Comparison of ENCODE assay signal across 10 mouse cellular contexts in genomic region chr1:135755287-135755686, GRCm38 (mm10). TPM values are rescaled to one million over a fixed set of nuclear protein-coding genes. Genes with fewer than 3 reads are reported as not detected.
DNase-seq lines count a peak whose midpoint lies in the region; ATAC-seq and TF ChIP-seq lines count a peak whose summit lies in the region.
"Had no signal": no experiment of that assay in that cellular context is flagged by ENCODE, and none has a peak within 500 bp of the region (broad histone marks: within the 10 kb centered on the region; RNA-seq: fewer than 3 reads in every experiment).

No protein-coding gene starts in this region.

- no peak for TF ChIP-seq EP300 in stomach, postnatal 0 days (optimal IDR thresholded peaks at IDR 0.05)

- intact Hi-C loops in heart, postnatal 36 days (cut with DNase I) = no loop called here

- peaks cover 5% of the 10 kb centered on the region for H3K4me1 ChIP-seq in lung, adult 2 months (ENCODE audit: control insufficient read depth, insufficient read depth, low read length)
- H3K4me1 ChIP-seq in stomach, postnatal 0 days (replicated peaks; ENCODE audit: control insufficient read depth, insufficient read depth) = no peaks in the 10 kb centered on the region
- H3K4me1 ChIP-seq in midbrain, embryonic 16.5 days (ENCODE audit: control insufficient read depth, insufficient read depth, low read length) = no peaks in the 10 kb centered on the region
- H3K4me1 ChIP-seq: liver, embryonic 15.5 days had no signal

- peaks cover 16% of the 10 kb centered on the region for H3K36me3 ChIP-seq in stomach, postnatal 0 days (ENCODE audit: control insufficient read depth, insufficient read depth, low read length)
- H3K36me3 ChIP-seq in midbrain, embryonic 16.5 days (ENCODE audit: control insufficient read depth, insufficient read depth, low read length) = no peaks in the 10 kb centered on the region

- TF ChIP-seq POLR2A in lung, adult 2 months (IDR thresholded peaks at IDR 0.05; ENCODE audit: borderline replicate concordance, extremely low read depth, low read depth, low read length) = no peak

- peak; percentile 56 to 59 for DNase-seq in lung, adult 18-20 months
- DNase-seq in lung, adult 2 months = no peak
- DNase-seq in fibroblast of lung, adult 2 months (ENCODE audit: low read depth) = peak; percentile 97
- peak; percentile 66 to 69 for DNase-seq in heart, postnatal 36 days
- no peak for DNase-seq in stomach, postnatal 0 days (ENCODE audit: low spot score)
- DNase-seq in layer of hippocampus, adult 18-20 months (ENCODE audit: low spot score in 2 of 2) = no peak
- DNase-seq: cerebellum, adult 9-10 months had no signal

- no peak overlapping the region for H3K4me2 ChIP-seq in stomach, postnatal 0 days (replicated peaks; ENCODE audit: low read depth)
- H3K4me2 ChIP-seq in midbrain, embryonic 16.5 days (ENCODE audit: low read length) = no peak overlapping the region
- H3K4me2 ChIP-seq: kidney, embryonic 15.5 days; liver, embryonic 15.5 days had no signal

- no peaks in the 10 kb centered on the region for H3K9me3 ChIP-seq in stomach, postnatal 0 days (ENCODE audit: control insufficient read depth, low read length)
- no peaks in the 10 kb centered on the region for H3K9me3 ChIP-seq in midbrain, embryonic 16.5 days (replicated peaks; ENCODE audit: control insufficient read depth, low read length, poor library complexity, severe bottlenecking)
- H3K9me3 ChIP-seq: kidney, embryonic 15.5 days; liver, embryonic 15.5 days had no signal

- TF ChIP-seq CTCF in lung, adult 2 months (IDR thresholded peaks at IDR 0.05; ENCODE audit: insufficient read depth, low read length) = no peak
- TF ChIP-seq CTCF in stomach, postnatal 0 days (IDR thresholded peaks at IDR 0.05; ENCODE audit: low read depth) = no peak

- H3K27ac ChIP-seq in stomach, postnatal 0 days (replicated peaks) = peak overlapping the region; percentile 67
- no peak overlapping the region for H3K27ac ChIP-seq in midbrain, embryonic 16.5 days (ENCODE audit: low read length)
- H3K27ac ChIP-seq: kidney, embryonic 15.5 days; liver, embryonic 15.5 days had no signal

- no peak; the same call in 1 of the 2 replicates for ATAC-seq in stomach, postnatal 0 days (ENCODE audit: low FRiP score, low TSS enrichment)
- ATAC-seq in midbrain, embryonic 16.5 days = no peak

- WGBS in lung, adult 2 months = 31% methylated on average over 9 of the region's 9 CpGs
- 35% methylated on average over 9 of the region's 9 CpGs for WGBS in stomach, postnatal 0 days
- WGBS in midbrain, embryonic 16.5 days = 70% methylated on average over 9 of the region's 9 CpGs

- no peak overlapping the region; the same call in 1 of the 2 replicates for H3K9ac ChIP-seq in stomach, postnatal 0 days (ENCODE audit: low read length)
- H3K9ac ChIP-seq in midbrain, embryonic 16.5 days (ENCODE audit: low read depth, low read length) = no peak overlapping the region
- H3K9ac ChIP-seq: kidney, embryonic 15.5 days; liver, embryonic 15.5 days had no signal

- H3K4me3 ChIP-seq in lung, adult 2 months (replicated peaks; ENCODE audit: extremely low read depth, low read depth, low read length) = no peak overlapping the region
- no peak overlapping the region for H3K4me3 ChIP-seq in stomach, postnatal 0 days (ENCODE audit: low read depth, low read length)
- no peak overlapping the region for H3K4me3 ChIP-seq in midbrain, embryonic 16.5 days (ENCODE audit: low read depth, low read length)
- H3K4me3 ChIP-seq: kidney, embryonic 15.5 days; liver, embryonic 15.5 days had no signal

- no peaks in the 10 kb centered on the region for H3K27me3 ChIP-seq in stomach, postnatal 0 days (ENCODE audit: control insufficient read depth, insufficient read depth, low read length)
- no peaks in the 10 kb centered on the region for H3K27me3 ChIP-seq in midbrain, embryonic 16.5 days (ENCODE audit: control insufficient read depth, insufficient read depth, low read depth, low read length)
- H3K27me3 ChIP-seq: kidney, embryonic 15.5 days had no signal

RNA-seq across cellular contexts. Expression of gene Phlda3, which starts 10.6 kb away (rescaled TPM):
- polyA plus RNA-seq in lung, adult 2 months (2012; rRNA removed) = 98.6 and 156 TPM in 2 replicates
- 10 to 100 TPM in 1 of 2 experiments, 1 to 10 TPM in 1; 9.7 to 13.3 TPM for total RNA-seq in heart, postnatal 36 days (2021)
- 91.1 and 92.2 TPM in 2 replicates for polyA plus RNA-seq in stomach, postnatal 0 days (2015; fragmentation: Nextera tagmentation; extraction: Ambion mirVana)
- polyA plus RNA-seq in midbrain, embryonic 16.5 days (2015; fragmentation: Nextera tagmentation; extraction: Ambion mirVana) = 26.6 and 33.0 TPM in 2 replicates
- total RNA-seq in layer of hippocampus, adult 18-20 months (2021) = 10 to 100 TPM; 13.2 to 13.9 TPM

RNA-seq across cellular contexts. Expression of gene Tnni1, which starts 23.9 kb away (rescaled TPM):
- polyA plus RNA-seq in lung, adult 2 months (2012; rRNA removed) = 0.26 and 1.5 TPM in 2 replicates
- 1 to 10 TPM; 1.0 to 1.4 TPM for total RNA-seq in heart, postnatal 36 days (2021)
- polyA plus RNA-seq in stomach, postnatal 0 days (2015; fragmentation: Nextera tagmentation; extraction: Ambion mirVana) = 4.2 and 6.8 TPM in 2 replicates
- polyA plus RNA-seq in midbrain, embryonic 16.5 days (2015; fragmentation: Nextera tagmentation; extraction: Ambion mirVana) = 0.35 and 1.1 TPM in 2 replicates
- 1 to 10 TPM; 1.2 to 1.5 TPM for total RNA-seq in layer of hippocampus, adult 18-20 months (2021)

RNA-seq across cellular contexts. Expression of gene Csrp1, which starts 35.4 kb away (rescaled TPM):
- polyA plus RNA-seq in lung, adult 2 months (2012; rRNA removed) = 556 and 717 TPM in 2 replicates
- total RNA-seq in heart, postnatal 36 days (2021) = 10 to 100 TPM; 46.5 to 52.8 TPM
- polyA plus RNA-seq in stomach, postnatal 0 days (2015; fragmentation: Nextera tagmentation; extraction: Ambion mirVana) = 418 and 496 TPM in 2 replicates
- polyA plus RNA-seq in midbrain, embryonic 16.5 days (2015; fragmentation: Nextera tagmentation; extraction: Ambion mirVana) = 11.4 and 13.1 TPM in 2 replicates
- total RNA-seq in layer of hippocampus, adult 18-20 months (2021) = 100 to 1,000 TPM; 272 to 277 TPM

Comparison
In these comparisons a context has a peak if more than half of its experiments do, and no peak if none do; other contexts are left out.
1. DNase-seq: peak in lung, adult 18-20 months (2 of 2), fibroblast of lung, adult 2 months (single experiment) and heart, postnatal 36 days (2 of 2); none in lung, adult 2 months (single experiment), stomach, postnatal 0 days (single experiment) and layer of hippocampus, adult 18-20 months (0 of 2).
2. RNA of gene Csrp1, which starts 35.4 kb away (polyA plus RNA-seq): 556 to 717 TPM in lung, adult 2 months and 418 to 496 TPM in stomach, postnatal 0 days; 11.4 to 13.1 TPM in midbrain, embryonic 16.5 days; every median in the first group is over 10 times any median in the second.